In the genomic region with DNA sequence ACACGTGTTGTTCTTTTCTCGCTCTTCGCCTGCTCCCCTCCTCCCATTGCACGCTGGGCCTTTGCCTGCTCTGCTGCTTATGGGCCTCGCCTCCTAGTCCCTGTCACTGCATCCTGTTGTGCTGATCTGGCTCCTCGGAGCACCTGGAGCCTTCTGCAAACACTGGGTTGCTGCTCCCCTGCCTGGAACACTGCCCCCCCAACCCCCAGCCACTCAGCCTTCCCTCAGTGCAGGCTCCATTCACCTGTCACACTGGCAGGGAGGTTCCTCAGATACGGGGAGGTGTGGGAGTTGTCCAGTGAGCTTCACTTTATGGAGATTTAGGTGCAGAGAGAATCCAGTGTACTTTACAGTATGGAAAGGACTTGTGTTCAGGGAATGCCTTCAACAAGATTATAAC, we compare ENCODE assay signal across 15 mouse cellular contexts.
"Had no signal": no experiment of that assay in that cellular context is flagged by ENCODE, and none has a peak within 500 bp of the region (broad histone marks: within the 10 kb centered on the region; RNA-seq: fewer than 3 reads in every experiment).

No protein-coding gene starts in this region.

- H3K4me1 ChIP-seq: neural tube, embryonic 15.5 days; stomach, embryonic 15.5 days had no signal

- H3K4me2 ChIP-seq: neural tube, embryonic 15.5 days; stomach, embryonic 15.5 days had no signal

- H3K9me3 ChIP-seq: neural tube, embryonic 15.5 days; stomach, embryonic 15.5 days had no signal

- H3K9ac ChIP-seq: neural tube, embryonic 15.5 days; stomach, embryonic 15.5 days had no signal

- H3K4me3 ChIP-seq: neural tube, embryonic 15.5 days; stomach, embryonic 15.5 days had no signal

- H3K27me3 ChIP-seq: neural tube, embryonic 15.5 days; stomach, embryonic 15.5 days had no signal

- DNase-seq: retina, postnatal 1 day; right cerebral cortex, adult 18-20 months; right cerebral cortex, postnatal 14 days; right cerebral cortex, postnatal 25 days; right cerebral cortex, postnatal 4 days; spleen, adult 18-20 months; thymus, adult 18-20 months; thymus, adult 2 months; thymus, postnatal 14 days; thymus, postnatal 25 days; thymus, postnatal 36 days; thymus, postnatal 4 days had no signal

- H3K27ac ChIP-seq: neural tube, embryonic 15.5 days; stomach, embryonic 15.5 days; stomach, postnatal 0 days had no signal
